Mouse (Mus musculus): ENCODE data around the gene Grm5. TPM values are rescaled to one million over a fixed set of nuclear protein-coding genes. Genes with fewer than 3 reads are reported as not detected.

The Grm5 gene
- total RNA-seq, 2 experiments from 2014 or later = not detected

Other genes starting within 250 kb of the Grm5 start
- not detected for gene Tyr, start 90.7 kb upstream of the Grm5 start, total RNA-seq (2021)

All from adrenal gland, postnatal 36 days (tissue).